Mouse (Mus musculus) kidney, embryonic 15.5 days (tissue): ENCODE measurements at regions not wholly inside any gene's neighbourhood (a gene's known extent, or its start where the extent isn't known, plus 50 kb on each side); places are given as distances from the start of the nearest gene placed in this dataset.
A peak's percentile ranks its signal among the peaks of the same experiment; 100 is the strongest.

ENCODE experiments used
- ATAC-seq: fragments of 200-750 bp; cut with Nextera tagmentation; replicated peaks from 2 replicates; pipeline ENCODE4 v1.8.0; 2017; ENCODE audit warnings: moderate TSS enrichment; ENCODE audit not compliant: low FRiP score
- H3K27ac ChIP-seq: fragments of 300-500 bp; sonication (generic); 2 replicates; pipeline ENCODE4 v1.5.1; 2015; ENCODE audit warnings: mild to moderate bottlenecking, inconsistent platforms
- H3K27me3 ChIP-seq: fragments of 300-500 bp; sonication (generic); 2 replicates; pipeline ENCODE4 v1.6.1; 2015; ENCODE audit warnings: inconsistent platforms
- H3K36me3 ChIP-seq: fragments of 300-500 bp; sonication (generic); 2 replicates; pipeline ENCODE4 v1.6.1; 2015; ENCODE audit warnings: inconsistent platforms
- H3K4me1 ChIP-seq: fragments of 300-500 bp; sonication (generic); 2 replicates; pipeline ENCODE4 v1.6.1; 2015; ENCODE audit warnings: inconsistent platforms
- H3K4me2 ChIP-seq: fragments of 300-500 bp; sonication (generic); 2 replicates; pipeline ENCODE4 v1.6.1; 2015; ENCODE audit warnings: moderate library complexity, mild to moderate bottlenecking, inconsistent platforms
- H3K4me3 ChIP-seq: fragments of 300-500 bp; sonication (generic); replicated peaks from 2 replicates; pipeline ENCODE4 v1.5.1; 2015; ENCODE audit warnings: mild to moderate bottlenecking, inconsistent platforms
- H3K9ac ChIP-seq: fragments of 300-500 bp; sonication (generic); 2 replicates; pipeline ENCODE4 v1.6.1; 2015; ENCODE audit warnings: mild to moderate bottlenecking, inconsistent platforms
- H3K9me3 ChIP-seq: fragments of 300-500 bp; sonication (generic); replicated peaks from 2 replicates; pipeline ENCODE4 v1.6.1; 2016; ENCODE audit warnings: inconsistent platforms
- WGBS: fragments of 180-500 bp; shearing (Covaris S2); methylation state at CpG from one replicate; pipeline ENCODE4 v1.1.7; 2015; ENCODE audit warnings: mixed read lengths; 5-methylcytosine and 5-hydroxymethylcytosine counted together

DNA sequence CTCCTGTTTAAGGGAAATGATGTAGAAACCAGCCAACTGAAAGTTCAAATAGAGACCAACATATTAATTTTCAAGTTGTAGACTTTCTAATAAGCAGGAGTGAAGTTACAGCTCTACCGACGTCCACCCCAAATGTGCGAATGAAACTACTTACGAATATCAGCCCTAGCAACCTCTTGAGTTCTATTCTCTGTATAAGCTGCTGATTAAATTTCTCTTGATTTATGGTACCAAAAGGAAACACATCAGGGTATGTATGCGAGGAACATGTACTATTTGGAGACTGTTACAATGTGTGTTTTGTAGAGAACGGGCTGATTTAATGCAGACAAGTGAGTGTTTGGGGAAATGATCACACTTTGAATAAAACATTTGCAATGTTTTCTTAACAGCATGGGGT, 412.9 kb downstream of the Cd109 start:
- Histone ChIP-seq H3K27me3 (no peaks in the 10 kb centered on the region), H3K9me3 (no peaks in the 10 kb centered on the region), H3K4me1 (no peaks in the 10 kb centered on the region), H3K4me3 (no peak overlapping the region), H3K27ac (no peak overlapping the region), H3K9ac (no peak overlapping the region), H3K36me3 (no peaks in the 10 kb centered on the region), H3K4me2 (no peak overlapping the region)
- 65% methylated on average over 6 of the region's 6 CpGs for WGBS
- ATAC-seq: no peak

DNA sequence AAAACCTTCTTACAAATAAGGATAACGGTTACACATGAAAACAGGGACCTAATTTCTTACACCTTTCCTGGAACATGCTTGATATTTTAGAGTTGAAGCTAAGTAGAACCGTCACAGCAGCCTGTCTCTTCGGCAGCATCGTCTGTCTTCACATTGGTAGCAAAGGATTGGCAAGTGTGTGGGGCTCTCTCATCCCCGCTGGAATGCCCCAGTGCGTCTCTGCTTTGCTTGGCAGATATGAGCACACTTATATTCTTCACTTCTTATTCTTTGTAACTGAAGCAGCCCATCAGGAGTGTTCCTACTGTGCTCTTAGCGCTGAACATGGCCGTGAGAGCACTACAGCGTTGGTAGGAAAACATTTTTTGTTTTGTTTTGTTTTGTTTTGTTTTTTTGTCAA, 414.1 kb downstream of the Cd109 start:
- Histone ChIP-seq H3K36me3 (no peaks in the 10 kb centered on the region), H3K9ac (no peak overlapping the region), H3K9me3 (no peaks in the 10 kb centered on the region), H3K4me1 (no peaks in the 10 kb centered on the region), H3K4me3 (no peak overlapping the region), H3K27me3 (no peaks in the 10 kb centered on the region), H3K27ac (no peak overlapping the region), H3K4me2 (no peak overlapping the region)
- 62% methylated on average over 9 of the region's 9 CpGs for WGBS
- no peak for ATAC-seq

DNA sequence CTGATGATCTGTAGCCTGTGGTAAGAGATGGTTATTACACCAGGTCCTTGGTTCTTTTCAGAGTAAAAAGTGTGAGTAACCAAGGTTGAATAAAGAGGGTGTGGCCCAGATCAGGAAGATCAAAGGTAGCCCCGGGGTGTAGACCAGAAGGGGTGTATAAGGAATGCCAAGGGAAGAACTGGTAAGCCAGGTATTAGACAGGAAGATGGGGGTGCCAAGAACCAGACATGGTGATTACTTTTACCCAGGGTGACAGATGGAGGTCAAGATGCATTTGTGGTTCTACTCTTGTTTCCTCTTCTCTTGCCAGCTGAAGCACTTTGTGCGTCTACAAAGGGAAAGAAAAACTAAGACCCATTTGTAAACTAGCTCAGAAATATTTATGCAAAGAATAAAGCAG, 420.3 kb downstream of the Cd109 start:
- H3K27ac ChIP-seq: no peak overlapping the region
- H3K4me3 ChIP-seq: no peak overlapping the region
- ATAC-seq: no peak
- no peak overlapping the region for H3K9ac ChIP-seq
- no peaks in the 10 kb centered on the region for H3K9me3 ChIP-seq
- H3K4me1 ChIP-seq: no peaks in the 10 kb centered on the region
- H3K36me3 ChIP-seq: no peaks in the 10 kb centered on the region
- no peak overlapping the region for H3K4me2 ChIP-seq
- H3K27me3 ChIP-seq: no peaks in the 10 kb centered on the region
- WGBS: 76% methylated on average over 2 of the region's 2 CpGs

DNA sequence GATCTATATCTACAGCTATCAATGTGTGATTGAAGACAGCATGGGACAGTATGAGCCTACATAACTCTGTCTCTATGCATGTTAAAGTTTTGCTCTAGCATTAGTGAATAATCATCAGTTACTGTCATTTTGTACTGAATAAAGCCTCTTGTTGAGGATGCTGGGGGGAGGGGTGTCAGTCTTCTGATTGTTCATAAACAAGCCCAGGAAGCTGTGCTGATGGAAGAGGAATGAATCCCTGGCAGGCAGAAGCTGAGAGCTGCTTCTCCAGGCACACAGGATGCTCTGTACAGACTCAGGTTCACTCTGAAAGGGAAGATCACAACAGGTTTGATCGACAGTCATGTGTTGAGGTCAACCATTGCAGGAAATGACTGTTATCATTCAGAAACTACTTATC, 421.7 kb downstream of the Cd109 start:
- no peak overlapping the region for H3K4me2 ChIP-seq
- no peak overlapping the region for H3K4me3 ChIP-seq
- H3K36me3 ChIP-seq: no peaks in the 10 kb centered on the region
- peak overlapping the region; percentile 32; the same call in 1 of the 2 replicates for H3K27ac ChIP-seq
- ATAC-seq: no peak
- no peaks in the 10 kb centered on the region for H3K9me3 ChIP-seq
- H3K27me3 ChIP-seq: no peaks in the 10 kb centered on the region
- WGBS: 76% methylated on average over 1 of the region's 1 CpGs
- no peak overlapping the region for H3K9ac ChIP-seq
- H3K4me1 ChIP-seq: no peaks in the 10 kb centered on the region

DNA sequence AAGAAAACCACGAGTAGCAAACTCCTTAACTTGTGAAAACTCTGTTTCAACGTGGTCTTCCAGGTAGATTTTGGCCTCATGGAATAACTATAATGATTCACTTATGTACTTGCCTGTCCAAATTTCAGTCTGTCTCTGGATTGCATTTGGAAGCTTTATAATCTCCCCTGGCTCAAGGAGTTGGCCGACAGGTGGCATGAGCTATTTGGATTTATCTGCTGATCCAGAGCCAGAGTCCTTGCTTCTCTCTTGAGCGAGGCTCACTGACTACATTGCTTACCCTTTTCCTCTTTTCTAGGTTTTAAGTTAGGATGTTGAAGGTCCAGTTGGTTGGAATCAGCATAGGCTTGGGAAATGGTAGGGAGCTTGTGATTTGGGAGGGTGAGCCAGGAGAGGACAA, 423.6 kb downstream of the Cd109 start:
- 85% methylated on average over 4 of the region's 4 CpGs for WGBS
- Histone ChIP-seq H3K36me3 (no peaks in the 10 kb centered on the region), H3K4me3 (no peak overlapping the region), H3K9me3 (no peaks in the 10 kb centered on the region), H3K27ac (no peak overlapping the region), H3K4me1 (no peaks in the 10 kb centered on the region), H3K4me2 (no peak overlapping the region), H3K27me3 (no peaks in the 10 kb centered on the region), H3K9ac (no peak overlapping the region)
- no peak for ATAC-seq

DNA sequence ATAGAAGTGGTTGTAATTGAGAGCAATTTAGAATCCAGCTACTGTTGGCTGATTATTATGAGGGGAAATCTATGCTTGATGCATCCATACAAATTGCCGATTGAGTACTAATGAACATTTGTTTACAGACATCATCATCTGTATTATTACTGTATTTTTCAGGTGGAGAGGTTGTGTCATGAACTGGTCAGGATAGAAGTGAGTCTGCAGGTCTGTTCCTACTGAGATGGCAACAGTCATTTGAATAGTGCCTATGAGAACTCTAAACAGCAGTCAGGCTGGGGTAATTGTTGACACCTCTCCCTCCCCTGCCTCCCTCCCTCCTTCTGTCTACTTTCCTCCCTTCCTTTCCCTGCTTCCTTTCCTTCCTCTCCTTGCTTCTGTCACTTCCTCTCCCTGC, 429.0 kb downstream of the Cd109 start:
- Histone ChIP-seq H3K9me3 (no peaks in the 10 kb centered on the region), H3K4me3 (no peak overlapping the region), H3K4me2 (no peak overlapping the region), H3K27ac (no peak overlapping the region), H3K27me3 (no peaks in the 10 kb centered on the region), H3K9ac (no peak overlapping the region), H3K4me1 (no peaks in the 10 kb centered on the region), H3K36me3 (no peaks in the 10 kb centered on the region)
- ATAC-seq: no peak
- WGBS: 77% methylated on average over 1 of the region's 1 CpGs

DNA sequence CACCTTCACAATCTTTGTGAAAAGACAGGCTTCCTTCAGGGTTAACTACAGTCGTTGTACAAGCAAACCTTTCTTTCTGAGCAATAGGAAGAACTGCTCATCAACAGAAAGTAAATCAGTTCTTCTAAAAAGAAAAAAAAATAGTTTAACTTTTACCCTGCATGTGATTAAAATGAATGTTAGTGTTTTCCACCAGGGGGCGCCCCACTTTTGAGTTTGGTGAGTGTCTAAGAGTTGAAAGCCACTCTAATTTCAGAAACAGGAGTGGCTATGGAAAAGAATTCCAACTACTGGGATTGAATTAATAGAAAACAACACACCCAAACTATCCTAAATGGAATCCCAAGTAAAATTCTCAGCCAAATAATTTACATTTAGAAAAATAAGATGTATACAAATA, 430.0 kb downstream of the Cd109 start:
- Histone ChIP-seq H3K4me2 (no peak overlapping the region), H3K27me3 (no peaks in the 10 kb centered on the region), H3K4me1 (no peaks in the 10 kb centered on the region), H3K4me3 (no peak overlapping the region), H3K9me3 (no peaks in the 10 kb centered on the region), H3K36me3 (no peaks in the 10 kb centered on the region), H3K9ac (no peak overlapping the region), H3K27ac (no peak overlapping the region)
- WGBS: 11% methylated on average over 2 of the region's 2 CpGs
- ATAC-seq: no peak

DNA sequence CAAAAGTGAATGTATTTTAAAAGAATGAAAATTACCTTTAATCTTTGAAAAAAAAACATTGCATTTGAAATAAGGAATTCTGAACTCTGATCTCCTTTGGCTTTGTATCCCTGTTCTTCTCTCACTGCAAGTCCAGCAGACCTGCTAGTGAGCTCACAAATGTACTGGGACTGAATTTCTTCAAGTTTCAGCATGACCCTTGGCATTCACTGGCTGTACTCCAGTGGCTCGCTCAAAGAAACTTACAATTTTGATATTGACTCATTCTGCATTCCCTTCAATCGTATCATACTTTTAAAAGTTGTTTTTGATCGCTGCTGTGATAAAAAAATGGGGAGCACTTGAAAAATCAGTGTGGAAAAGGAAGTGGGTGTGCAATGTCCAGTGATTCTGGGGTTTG, 456.6 kb downstream of the Cd109 start:
- Histone ChIP-seq H3K4me2 (no peak overlapping the region), H3K4me1 (no peaks in the 10 kb centered on the region), H3K9ac (no peak overlapping the region), H3K9me3 (no peaks in the 10 kb centered on the region), H3K27me3 (no peaks in the 10 kb centered on the region), H3K36me3 (no peaks in the 10 kb centered on the region), H3K4me3 (no peak overlapping the region), H3K27ac (no peak overlapping the region)
- ATAC-seq: no peak
- WGBS: 80% methylated on average over 3 of the region's 3 CpGs

DNA sequence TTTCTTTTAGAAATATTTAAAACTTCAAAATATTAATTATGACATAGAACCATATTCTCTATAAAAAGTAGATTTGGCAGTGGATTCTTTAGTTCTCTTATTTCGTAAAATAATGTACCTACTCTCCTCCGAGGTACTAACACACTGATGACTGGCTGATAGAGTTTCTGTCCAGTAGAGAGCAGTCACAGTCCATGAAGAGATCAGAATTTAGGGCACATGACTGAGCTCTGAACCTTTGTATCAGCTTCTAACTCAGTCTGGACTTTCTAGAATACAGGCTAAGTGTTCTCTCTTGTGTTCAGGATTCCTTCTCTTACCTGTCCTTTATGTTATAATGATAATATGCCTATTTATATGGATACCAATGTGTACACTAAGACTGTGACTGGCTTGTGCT, 494.3 kb downstream of the Cd109 start:
- peak; percentile 69; the same call in 1 of the 2 replicates for ATAC-seq
- H3K9me3 ChIP-seq: no peaks in the 10 kb centered on the region
- H3K36me3 ChIP-seq: no peaks in the 10 kb centered on the region
- no peak overlapping the region for H3K4me2 ChIP-seq
- H3K9ac ChIP-seq: no peak overlapping the region
- WGBS: 57% methylated on average over 2 of the region's 2 CpGs
- no peak overlapping the region for H3K27ac ChIP-seq
- H3K4me3 ChIP-seq: no peak overlapping the region
- H3K27me3 ChIP-seq: no peaks in the 10 kb centered on the region
- no peaks in the 10 kb centered on the region for H3K4me1 ChIP-seq

DNA sequence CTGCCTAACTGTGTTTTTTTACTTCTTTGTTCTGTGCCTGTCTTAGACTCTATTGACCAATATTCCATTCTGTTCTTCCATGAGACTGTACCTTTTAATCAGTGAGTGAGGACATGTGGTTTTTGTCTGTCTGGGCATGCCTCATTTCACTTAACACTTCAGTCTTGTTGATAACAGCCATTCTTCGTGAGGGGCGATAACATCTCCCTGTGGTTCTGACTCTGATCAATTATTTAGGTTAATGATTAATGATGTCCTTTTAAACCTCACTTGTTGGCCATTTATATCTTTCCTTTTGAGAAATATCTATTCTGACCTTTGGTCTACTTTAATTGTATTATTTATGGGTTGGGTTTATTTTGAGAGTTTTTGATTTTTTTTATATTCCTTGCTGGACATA, 496.0 kb downstream of the Cd109 start:
- H3K27me3 ChIP-seq: no peaks in the 10 kb centered on the region
- no peak overlapping the region for H3K4me3 ChIP-seq
- no peaks in the 10 kb centered on the region for H3K9me3 ChIP-seq
- no peaks in the 10 kb centered on the region for H3K36me3 ChIP-seq
- no peak for ATAC-seq
- no peak overlapping the region for H3K9ac ChIP-seq
- no peak overlapping the region for H3K27ac ChIP-seq
- H3K4me1 ChIP-seq: no peaks in the 10 kb centered on the region
- 26% methylated on average over 2 of the region's 2 CpGs for WGBS
- H3K4me2 ChIP-seq: no peak overlapping the region

DNA sequence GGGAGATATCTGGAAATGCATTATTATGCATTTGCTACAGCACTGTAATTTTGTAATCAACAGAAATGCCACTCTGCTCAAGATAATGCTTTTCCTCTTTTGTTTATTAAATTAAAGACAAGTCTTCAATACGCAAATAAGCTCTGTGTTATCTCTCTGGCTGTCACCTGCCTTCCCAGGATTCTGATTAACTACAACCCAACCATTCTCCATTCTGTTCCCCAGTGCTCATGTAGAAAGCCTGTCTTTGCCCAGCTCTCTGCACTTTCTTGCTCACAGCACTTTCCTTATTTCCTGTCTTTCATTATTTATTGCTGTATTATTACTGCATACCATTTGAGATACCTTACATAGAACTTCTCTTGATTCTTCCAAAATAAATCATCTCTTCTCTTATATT, 525.6 kb downstream of the Cd109 start:
- Histone ChIP-seq H3K9ac (no peak overlapping the region), H3K4me2 (no peak overlapping the region), H3K36me3 (no peaks in the 10 kb centered on the region), H3K4me1 (no peaks in the 10 kb centered on the region), H3K27ac (no peak overlapping the region), H3K9me3 (no peaks in the 10 kb centered on the region), H3K4me3 (no peak overlapping the region), H3K27me3 (no peaks in the 10 kb centered on the region)
- ATAC-seq: no peak
- WGBS: 79% methylated on average over 1 of the region's 1 CpGs

DNA sequence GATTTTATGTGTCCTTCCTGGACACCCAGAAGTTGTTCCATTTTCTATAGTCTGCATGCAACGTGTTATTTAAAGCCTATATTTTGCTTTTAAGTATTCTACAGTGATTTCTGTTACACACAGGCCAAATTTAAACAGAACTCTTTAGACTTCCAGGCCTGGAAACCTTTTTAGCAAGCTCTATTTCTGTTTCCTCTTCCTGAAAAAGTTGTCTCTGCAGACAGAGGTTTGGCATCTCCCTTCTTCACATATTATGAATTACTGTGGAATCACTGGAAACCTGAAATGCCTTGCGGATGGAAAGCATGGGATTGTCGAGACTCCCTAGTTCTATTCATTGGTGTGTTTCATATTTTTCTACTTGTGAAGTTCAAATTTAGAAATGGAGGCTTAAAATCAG, 530.7 kb downstream of the Cd109 start:
- no peaks in the 10 kb centered on the region for H3K4me1 ChIP-seq
- H3K36me3 ChIP-seq: no peaks in the 10 kb centered on the region
- H3K27ac ChIP-seq: no peak overlapping the region
- ATAC-seq: no peak
- no peak overlapping the region for H3K4me2 ChIP-seq
- no peaks in the 10 kb centered on the region for H3K27me3 ChIP-seq
- H3K9ac ChIP-seq: no peak overlapping the region
- no peaks in the 10 kb centered on the region for H3K9me3 ChIP-seq
- 69% methylated on average over 3 of the region's 3 CpGs for WGBS
- no peak overlapping the region for H3K4me3 ChIP-seq

DNA sequence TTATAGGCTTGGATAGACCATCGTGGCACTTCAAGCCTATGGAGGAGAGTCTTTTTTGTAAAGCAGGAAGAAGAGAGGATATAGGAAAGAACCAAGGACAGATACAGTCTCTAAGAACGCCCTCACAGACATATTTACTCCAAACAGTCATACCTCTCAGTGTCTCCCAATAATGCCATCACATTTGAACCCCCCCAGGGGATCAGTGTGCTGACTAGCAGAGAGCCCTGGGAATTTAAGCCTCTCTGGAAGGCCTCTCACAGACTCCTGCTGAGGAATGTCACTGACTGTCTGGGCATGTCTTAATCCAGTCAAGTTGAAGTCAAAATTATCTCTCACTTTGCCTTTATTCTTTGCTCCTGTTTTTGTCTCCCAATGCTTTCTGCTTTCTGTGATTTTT, 550.2 kb downstream of the Cd109 start:
- H3K4me1 ChIP-seq: no peaks in the 10 kb centered on the region
- H3K9me3 ChIP-seq: no peaks in the 10 kb centered on the region
- no peak overlapping the region for H3K4me3 ChIP-seq
- WGBS: 74% methylated on average over 2 of the region's 2 CpGs
- H3K36me3 ChIP-seq: no peaks in the 10 kb centered on the region
- no peaks in the 10 kb centered on the region for H3K27me3 ChIP-seq
- no peak overlapping the region for H3K4me2 ChIP-seq
- H3K9ac ChIP-seq: no peak overlapping the region
- no peak overlapping the region for H3K27ac ChIP-seq
- ATAC-seq: no peak
